Mouse (Mus musculus) adrenal gland, adult 2 months (tissue): ENCODE results near the gene Tcp11l2. TPM values are rescaled to one million over a fixed set of nuclear protein-coding genes. Genes with fewer than 3 reads are reported as not detected.
A peak's percentile ranks its signal among the peaks of the same experiment; 100 is the strongest.

Source experiments
- DNase-seq: peaks from one replicate; pipeline ENCODE4 v3.0.0; 2021
- polyA plus RNA-seq: library from polyadenylated mRNA; depleted of rRNA; stranded (reverse); fragments of >200 nt; gene quantifications from 2 replicates; pipeline ENCODE4 v1.2.3, GENCODE M21; 2012
- total RNA-seq, 2 experiments: library from RNA; stranded (reverse); gene quantifications; 2 replicates each; pipeline ENCODE4 v1.2.3; 2021

Gene Tcp11l2
- total and polyA plus RNA-seq, 3 experiments = 35.0 to 48.1 (median 41.7) TPM

- DNase-seq = peak; percentile 84
Observed at GRCm38 (mm10) chr10:84600136-84600535, 23.7 kb downstream of the Tcp11l2 start.

- no peak for DNase-seq
Observed at GRCm38 (mm10) chr10:84604335-84604734, 27.9 kb downstream of the Tcp11l2 start.

- no peak for DNase-seq
Observed at GRCm38 (mm10) chr10:84608361-84608760, 31.9 kb downstream of the Tcp11l2 start.

GRCm38 (mm10) chr10:84610324-84610723 lies 33.9 kb downstream of the Tcp11l2 start:
- DNase-seq = no peak

- no peak for DNase-seq
Observed at GRCm38 (mm10) chr10:84610783-84611182, 34.4 kb downstream of the Tcp11l2 start.

GRCm38 (mm10) chr10:84611664-84612063 lies 35.2 kb downstream of the Tcp11l2 start:
- DNase-seq = no peak

GRCm38 (mm10) chr10:84612281-84612680 lies 35.9 kb downstream of the Tcp11l2 start:
- DNase-seq = peak; percentile 77

GRCm38 (mm10) chr10:84613366-84613765 lies 36.9 kb downstream of the Tcp11l2 start:
- DNase-seq = no peak

- no peak for DNase-seq
Observed at GRCm38 (mm10) chr10:84615076-84615475, 38.6 kb downstream of the Tcp11l2 start.

GRCm38 (mm10) chr10:84621826-84622790 lies 45.7 kb downstream of the Tcp11l2 start, which contains the start of gene Polr3b:
TSS of gene Polr3b (plus strand) at chr10:84622292.
- DNase-seq = peak; percentile 96

GRCm38 (mm10) chr10:84631182-84631581 lies 54.8 kb downstream of the Tcp11l2 start:
- no peak for DNase-seq

GRCm38 (mm10) chr10:84632005-84632404 lies 55.6 kb downstream of the Tcp11l2 start:
- no peak for DNase-seq

GRCm38 (mm10) chr10:84636656-84637055 lies 60.2 kb downstream of the Tcp11l2 start:
- no peak for DNase-seq

- DNase-seq = no peak
Observed at GRCm38 (mm10) chr10:84638382-84638781, 62.0 kb downstream of the Tcp11l2 start.

GRCm38 (mm10) chr10:84639525-84640287 lies 63.3 kb downstream of the Tcp11l2 start:
- DNase-seq = no peak

GRCm38 (mm10) chr10:84640861-84641260 lies 64.4 kb downstream of the Tcp11l2 start:
- no peak for DNase-seq

- DNase-seq = no peak
Observed at GRCm38 (mm10) chr10:84641576-84641975, 65.2 kb downstream of the Tcp11l2 start.

- no peak for DNase-seq
Observed at GRCm38 (mm10) chr10:84645940-84646339, 69.5 kb downstream of the Tcp11l2 start.

GRCm38 (mm10) chr10:84646506-84647102 lies 70.2 kb downstream of the Tcp11l2 start:
- DNase-seq = no peak

GRCm38 (mm10) chr10:84647264-84647663 lies 70.8 kb downstream of the Tcp11l2 start:
- no peak for DNase-seq

GRCm38 (mm10) chr10:84648911-84649310 lies 72.5 kb downstream of the Tcp11l2 start:
- DNase-seq = no peak

GRCm38 (mm10) chr10:84654029-84654428 lies 77.6 kb downstream of the Tcp11l2 start:
- DNase-seq = no peak
